Mouse (Mus musculus) intestine, embryonic 16.5 days (tissue): ENCODE measurements around the gene Troap. TPM values are rescaled to one million over a fixed set of nuclear protein-coding genes. Genes with fewer than 3 reads are reported as not detected.

Experiments used
- ATAC-seq: fragments of 200-750 bp; cut with Nextera tagmentation; 2 replicates; pipeline ENCODE4 v1.8.0; 2017; ENCODE audit warnings: moderate TSS enrichment, moderate library complexity
- H3K27ac ChIP-seq: fragments of 300-500 bp; sonication (generic); 2 replicates; pipeline ENCODE4 v1.5.1; 2014; ENCODE audit warnings: mild to moderate bottlenecking, low read length
- H3K27me3 ChIP-seq: fragments of 300-500 bp; sonication (generic); replicated peaks from 2 replicates; pipeline ENCODE4 v1.6.1; 2014; ENCODE audit warnings: low read length, control low read depth, mixed read lengths; ENCODE audit not compliant: control insufficient read depth, insufficient read depth
- H3K36me3 ChIP-seq: fragments of 300-500 bp; sonication (generic); 2 replicates; pipeline ENCODE4 v1.6.1; 2014; ENCODE audit warnings: low read length, control low read depth; ENCODE audit not compliant: control insufficient read depth, insufficient read depth
- H3K4me1 ChIP-seq: fragments of 300-500 bp; sonication (generic); 2 replicates; pipeline ENCODE4 v1.6.1; 2014; ENCODE audit warnings: low read length, control low read depth, mixed read lengths; ENCODE audit not compliant: control insufficient read depth, insufficient read depth
- H3K4me2 ChIP-seq: fragments of 300-500 bp; sonication (generic); 2 replicates; pipeline ENCODE4 v1.6.1; 2014; ENCODE audit warnings: low read depth, low read length, control low read depth
- H3K4me3 ChIP-seq: fragments of 300-500 bp; sonication (generic); 2 replicates; pipeline ENCODE4 v1.5.1; 2014; ENCODE audit warnings: mild to moderate bottlenecking, low read length
- H3K9ac ChIP-seq: fragments of 300-500 bp; sonication (generic); 2 replicates; pipeline ENCODE4 v1.6.1; 2014; ENCODE audit warnings: low read depth, low read length
- H3K9me3 ChIP-seq: fragments of 300-500 bp; sonication (generic); 2 replicates; pipeline ENCODE4 v1.6.1; 2016; ENCODE audit warnings: low read length, control low read depth; ENCODE audit not compliant: control insufficient read depth
- WGBS: fragments of 180-500 bp; shearing (Covaris S2); extraction: QIAGEN DNeasy Blood & Tissue Kit; methylation state at CpG from one replicate; pipeline ENCODE4 v1.1.7; 2014; 5-methylcytosine and 5-hydroxymethylcytosine counted together
- polyA plus RNA-seq: library from polyadenylated mRNA; unstranded; fragments of >200 nt; fragmentation: Nextera tagmentation; extraction: Ambion mirVana; gene quantifications from 2 replicates; pipeline ENCODE4 v1.2.1, GENCODE M21; 2015

Troap gene
- polyA plus RNA-seq, 1 experiment from 2014 or later = 25.4 TPM

GRCm38 (mm10) chr15:99116539-99116938 lies 42.2 kb downstream of the Troap start:
- no peak overlapping the region for H3K9ac ChIP-seq
- peak; percentile 44; the same call in 1 of the 2 replicates for ATAC-seq
- no peak overlapping the region for H3K4me2 ChIP-seq
- H3K27ac ChIP-seq = no peak overlapping the region
- no peaks in the 10 kb centered on the region for H3K36me3 ChIP-seq
- H3K9me3 ChIP-seq = no peaks in the 10 kb centered on the region
- no peaks in the 10 kb centered on the region; the same call in 1 of the 2 replicates for H3K4me1 ChIP-seq
- H3K4me3 ChIP-seq = no peak overlapping the region
- H3K27me3 ChIP-seq = no peaks in the 10 kb centered on the region
- WGBS = 31% methylated on average over 11 of the region's 11 CpGs

- 16% methylated on average over 11 of the region's 11 CpGs for WGBS
- ATAC-seq = no peak
- no peaks in the 10 kb centered on the region for H3K9me3 ChIP-seq
- no peaks in the 10 kb centered on the region; the same call in 1 of the 2 replicates for H3K4me1 ChIP-seq
- H3K27ac ChIP-seq = no peak overlapping the region
- no peaks in the 10 kb centered on the region for H3K36me3 ChIP-seq
- no peaks in the 10 kb centered on the region for H3K27me3 ChIP-seq
- no peak overlapping the region for H3K4me3 ChIP-seq
- H3K9ac ChIP-seq = no peak overlapping the region
- no peak overlapping the region for H3K4me2 ChIP-seq
Observed at GRCm38 (mm10) chr15:99120814-99121213, 46.4 kb downstream of the Troap start.

GRCm38 (mm10) chr15:99122642-99123041 lies 48.3 kb downstream of the Troap start:
- 63% methylated on average over 2 of the region's 2 CpGs for WGBS
- no peak overlapping the region for H3K4me2 ChIP-seq
- no peaks in the 10 kb centered on the region for H3K27me3 ChIP-seq
- H3K4me3 ChIP-seq = no peak overlapping the region
- H3K36me3 ChIP-seq = no peaks in the 10 kb centered on the region
- no peak overlapping the region for H3K27ac ChIP-seq
- H3K9me3 ChIP-seq = no peaks in the 10 kb centered on the region
- no peak overlapping the region for H3K9ac ChIP-seq
- no peak for ATAC-seq
- H3K4me1 ChIP-seq = no peaks in the 10 kb centered on the region; the same call in none of the 2 replicates

- ATAC-seq = no peak; the same call in 1 of the 2 replicates
- Histone ChIP-seq H3K4me1 (peaks cover 14% of the 10 kb centered on the region), H3K4me2 (peak within 1 kb of the TSS; percentile 83), H3K27me3 (no peaks in the 10 kb centered on the region), H3K36me3 (no peaks in the 10 kb centered on the region), H3K27ac (peak within 1 kb of the TSS; percentile 95), H3K4me3 (peak within 1 kb of the TSS; percentile 79), H3K9me3 (no peaks in the 10 kb centered on the region), H3K9ac (peak within 1 kb of the TSS; percentile 94)
- WGBS = under 1% methylated on average over 12 of the region's 12 CpGs
Observed at GRCm38 (mm10) chr15:99125711-99126080, 51.3 kb downstream of the Troap start, which contains the start of gene Spats2. Gene Spats2 (plus strand): TSS chr15:99125916.

- WGBS = under 1% methylated on average over 113 of the region's 115 CpGs
- Histone ChIP-seq H3K4me2 (peak overlapping the region; percentile 83), H3K4me3 (peak overlapping the region; percentile 79), H3K36me3 (no peaks in the 10 kb centered on the region), H3K9ac (peak overlapping the region; percentile 94), H3K4me1 (peaks cover 14% of the 10 kb centered on the region), H3K27ac (peak overlapping the region; percentile 95), H3K27me3 (no peaks in the 10 kb centered on the region), H3K9me3 (no peaks in the 10 kb centered on the region)
- peak; percentile 88 for ATAC-seq
Observed at GRCm38 (mm10) chr15:99126081-99126815, 51.9 kb downstream of the Troap start.

- no peaks in the 10 kb centered on the region for H3K9me3 ChIP-seq
Observed at GRCm38 (mm10) chr15:99126816-99127365, 52.5 kb downstream of the Troap start.

GRCm38 (mm10) chr15:99127851-99128522 lies 53.6 kb downstream of the Troap start:
- Histone ChIP-seq H3K27ac (no peak overlapping the region), H3K9ac (0 out of 2 replicates have a peak overlapping the region, but pooled peaks have one; percentile 94), H3K4me3 (peak overlapping the region; percentile 79), H3K36me3 (no peaks in the 10 kb centered on the region), H3K4me2 (peak overlapping the region; percentile 83), H3K27me3 (no peaks in the 10 kb centered on the region), H3K9me3 (no peaks in the 10 kb centered on the region), H3K4me1 (peaks cover 14% of the 10 kb centered on the region)
- WGBS = 62% methylated on average over 6 of the region's 6 CpGs
- no peak for ATAC-seq

More at GRCm38 (mm10) chr15:99126816-99127365, 52.5 kb downstream of the Troap start:
- Histone ChIP-seq H3K9ac (peak overlapping the region; percentile 94), H3K27ac (peak overlapping the region; percentile 95), H3K27me3 (no peaks in the 10 kb centered on the region), H3K4me1 (peaks cover 14% of the 10 kb centered on the region), H3K4me3 (peak overlapping the region; percentile 79), H3K36me3 (no peaks in the 10 kb centered on the region), H3K4me2 (peak overlapping the region; percentile 83)
- peak; percentile 37 for ATAC-seq
- WGBS = under 1% methylated on average over 35 of the region's 35 CpGs

GRCm38 (mm10) chr15:99129441-99129840 lies 55.1 kb downstream of the Troap start:
- H3K4me3 ChIP-seq = no peak overlapping the region
- H3K4me1 ChIP-seq = peaks cover 14% of the 10 kb centered on the region
- no peak for ATAC-seq
- H3K27ac ChIP-seq = no peak overlapping the region
- 65% methylated on average over 11 of the region's 11 CpGs for WGBS
- H3K9ac ChIP-seq = no peak overlapping the region
- H3K36me3 ChIP-seq = no peaks in the 10 kb centered on the region
- no peaks in the 10 kb centered on the region for H3K27me3 ChIP-seq
- H3K4me2 ChIP-seq = no peak overlapping the region
- no peaks in the 10 kb centered on the region for H3K9me3 ChIP-seq
